Mouse (Mus musculus): Measurements from ENCODE around the gene Prpsap1. TPM values are rescaled to one million over a fixed set of nuclear protein-coding genes. Genes with fewer than 3 reads are reported as not detected.

Gene Prpsap1
- total RNA-seq, 2 experiments from 2014 or later, result 30.9 to 34.6 TPM

DNA sequence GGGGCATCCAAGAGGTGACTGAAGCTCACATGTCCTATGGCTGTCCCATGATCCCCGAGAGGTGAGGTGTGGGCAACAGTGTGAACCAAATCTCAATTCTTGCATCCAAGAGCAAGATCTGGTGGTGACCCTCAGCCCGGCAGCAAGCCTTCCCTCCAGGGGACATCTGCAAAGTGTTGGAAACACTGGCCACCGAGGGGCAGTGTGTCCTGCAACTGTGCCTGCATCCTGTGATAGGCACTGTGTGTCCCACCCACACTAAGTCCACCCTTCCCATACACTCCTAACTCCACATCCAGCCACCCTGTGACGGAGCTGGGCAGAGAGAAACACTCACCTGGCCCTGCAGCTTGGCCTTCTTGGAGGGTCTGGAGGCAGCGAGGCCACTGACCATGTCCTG lies 46.2 kb downstream of the Prpsap1 start:
- DNase-seq, result no peak
- intact Hi-C loops (cut with DNase I), result loop anchor here (5.0 kb wide), 2 partner anchors 61 to 221 kb away; no protein-coding TSS in a partner anchor

DNA sequence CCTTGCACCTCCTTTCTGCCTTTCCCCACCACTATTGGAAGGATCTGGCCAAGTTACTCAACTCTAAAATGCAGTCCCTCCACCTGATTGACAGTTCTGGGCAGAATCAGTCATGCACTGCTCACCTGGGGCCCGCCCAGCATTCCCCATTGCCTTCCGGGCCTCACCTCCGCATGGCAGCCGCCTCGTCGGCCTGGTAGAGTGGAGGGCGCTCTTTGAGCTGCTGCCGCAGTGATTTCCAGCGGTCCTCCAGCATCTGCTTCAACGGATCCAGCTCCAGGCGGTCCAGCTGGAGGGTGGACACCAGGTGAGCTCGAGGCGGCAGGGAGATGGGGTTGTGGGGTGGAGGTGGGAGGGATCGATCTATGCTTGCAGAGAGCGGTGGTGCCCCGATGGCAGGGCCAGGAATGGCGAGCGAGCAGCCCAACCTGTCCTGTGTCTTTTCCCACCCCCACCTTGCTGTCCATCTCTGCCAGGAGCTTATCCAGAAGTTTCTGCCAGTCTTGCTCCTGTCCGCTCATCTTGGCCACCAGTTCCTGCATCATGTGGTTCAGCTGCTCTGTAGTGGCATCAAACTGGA lies 47.6 kb downstream of the Prpsap1 start:
- DNase-seq, result no peak
- intact Hi-C loops (cut with DNase I), result loop anchor here (1.0 to 5.0 kb wide), 3 partner anchors 59 to 219 kb away; no protein-coding TSS in a partner anchor

DNA sequence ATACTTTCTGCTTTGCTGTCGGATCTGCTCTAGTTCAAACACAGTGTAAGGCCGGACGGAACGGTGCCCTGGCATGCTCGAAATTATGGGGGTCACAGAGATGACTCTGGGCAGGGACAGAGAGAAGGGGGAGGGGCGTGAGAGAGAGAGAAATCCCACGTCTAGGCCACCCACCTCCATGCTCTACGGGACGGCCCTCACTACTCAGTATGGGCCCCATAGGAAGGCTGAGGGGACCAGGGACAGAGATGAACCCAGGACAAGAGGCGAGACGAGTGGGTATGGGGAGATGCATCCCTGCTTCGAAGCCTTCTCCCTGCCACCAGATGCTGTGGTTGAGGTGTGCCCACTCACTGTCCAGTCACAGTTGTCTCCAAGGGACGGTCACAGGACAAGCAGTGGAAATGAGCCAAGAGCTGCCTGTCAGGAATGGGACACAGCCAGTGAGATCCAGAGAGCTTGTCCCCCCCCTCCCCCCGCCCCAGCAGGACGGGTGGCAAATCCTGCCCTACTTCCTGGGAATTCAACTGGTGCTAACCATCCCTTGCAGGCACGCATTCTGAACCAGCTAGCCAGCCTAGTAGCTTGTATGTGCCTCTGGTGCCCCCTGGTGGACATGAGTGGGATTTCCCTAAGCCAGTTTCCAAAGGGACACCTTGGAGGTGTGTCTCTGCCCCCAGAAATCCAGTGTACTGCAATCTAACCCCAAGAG lies 48.2 kb downstream of the Prpsap1 start:
- DNase-seq, result peak; percentile 93 to 97
- intact Hi-C loops (cut with DNase I), result loop anchor here (1.0 to 5.0 kb wide), 3 partner anchors 58 to 218 kb away; no protein-coding TSS in a partner anchor

GRCm38 (mm10) chr11:116443935-116444334 lies 50.1 kb downstream of the Prpsap1 start:
- DNase-seq, result no peak
- intact Hi-C loops (cut with DNase I), result no loop called here

- no peak for DNase-seq
- intact Hi-C loops (cut with DNase I), result no loop called here
These were observed 50.7 kb downstream of the Prpsap1 start for GRCm38 (mm10) chr11:116443311-116443710.

DNA sequence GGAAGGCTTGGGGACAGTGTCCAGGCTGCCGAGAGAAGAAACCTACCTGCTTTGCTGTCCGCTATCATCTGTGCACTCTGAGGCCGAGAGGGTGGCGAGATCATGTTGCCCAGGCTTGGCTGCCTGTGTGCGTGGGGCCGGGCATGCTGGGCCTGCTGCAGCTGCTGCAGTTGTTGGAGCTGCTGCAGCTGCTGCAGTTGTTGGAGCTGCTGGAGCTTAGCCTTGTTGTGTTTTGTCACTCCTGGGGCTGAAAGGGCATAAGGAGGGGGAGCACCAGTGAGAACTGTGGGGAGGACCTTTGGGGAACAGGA lies 51.2 kb downstream of the Prpsap1 start:
- DNase-seq, result no peak
- intact Hi-C loops (cut with DNase I), result no loop called here

GRCm38 (mm10) chr11:116442129-116442866 lies 51.7 kb downstream of the Prpsap1 start:
- no peak for DNase-seq
- intact Hi-C loops (cut with DNase I), result no loop called here

DNA sequence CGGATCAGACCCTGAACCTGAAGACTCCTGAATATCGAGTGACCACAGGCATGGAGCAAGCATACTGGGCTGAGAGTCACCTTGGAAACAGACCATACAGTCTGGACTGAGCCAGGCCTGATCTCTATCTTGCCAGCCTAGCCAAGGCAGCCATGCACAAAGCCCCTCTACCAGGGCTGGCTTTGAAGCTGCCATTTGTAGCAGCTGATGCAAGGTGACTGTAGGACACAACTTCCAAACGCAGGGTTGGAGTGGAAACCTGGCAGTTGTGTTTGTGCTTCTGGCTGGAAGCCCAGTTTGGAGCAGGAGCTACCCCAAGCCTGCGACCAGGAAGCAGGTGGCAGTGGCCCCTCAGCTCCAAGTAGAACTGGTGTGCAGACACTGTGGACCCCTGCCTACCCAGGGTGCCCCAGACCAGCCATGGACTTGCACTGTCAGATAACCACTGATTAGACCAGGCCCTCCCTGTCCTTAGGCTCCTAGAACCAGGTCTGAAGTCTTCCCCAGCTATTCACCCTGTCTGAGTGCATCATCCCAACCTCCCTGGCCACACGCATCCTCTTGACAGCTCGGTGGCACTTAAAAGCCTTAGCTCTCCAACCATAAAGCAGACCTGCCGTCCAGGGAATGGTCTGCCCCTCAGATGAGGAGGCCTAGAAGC lies 53.5 kb downstream of the Prpsap1 start:
- peak; percentile 45 to 58 for DNase-seq
- intact Hi-C loops (cut with DNase I), result no loop called here

DNA sequence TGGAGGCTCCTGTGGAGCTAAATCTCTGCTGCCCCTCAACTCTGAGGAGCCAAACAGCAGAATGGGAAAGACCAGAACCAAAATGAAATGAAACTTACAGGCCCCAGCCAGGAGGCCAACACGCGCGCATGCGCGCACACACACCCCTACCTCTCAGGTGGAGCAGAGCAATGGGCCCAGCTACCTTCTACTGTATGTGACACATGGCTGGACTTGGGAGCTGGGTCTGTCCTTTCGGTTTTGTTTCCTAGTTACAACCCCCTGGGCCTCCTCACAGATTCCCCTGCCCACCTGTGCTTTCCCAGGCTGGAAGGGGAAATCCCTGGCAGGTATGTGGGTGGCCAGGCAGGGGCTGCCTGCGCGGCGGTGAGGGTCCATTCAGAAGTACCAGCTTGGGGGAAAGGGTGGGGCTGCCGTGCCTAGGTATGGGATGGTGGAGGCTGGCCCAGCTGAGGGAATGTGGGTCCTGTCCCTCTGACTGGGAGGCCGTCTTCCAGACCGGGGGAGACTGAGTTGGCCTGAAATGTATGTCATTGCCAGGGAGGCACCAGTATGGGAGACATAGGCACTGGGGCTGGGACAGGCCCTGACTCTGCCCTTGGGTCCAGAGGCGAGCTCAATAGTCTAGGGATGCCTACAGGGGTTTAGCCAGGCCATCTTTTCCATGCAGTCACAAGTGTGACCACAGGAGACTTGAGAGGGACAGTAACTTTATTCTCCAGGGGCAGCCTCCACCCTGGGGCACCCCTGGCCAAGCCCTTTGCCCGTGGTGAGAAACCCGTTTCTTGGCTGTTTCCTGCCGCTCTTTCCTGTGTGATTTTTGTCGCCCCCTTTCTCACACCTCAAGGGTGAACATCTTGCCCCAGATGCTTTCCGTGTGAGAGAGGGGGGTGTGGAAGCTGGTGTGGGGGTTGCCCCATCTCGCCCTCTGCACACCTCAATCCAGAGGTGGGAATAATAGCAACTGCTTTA lies 54.4 kb downstream of the Prpsap1 start:
- DNase-seq, result no peak
- intact Hi-C loops (cut with DNase I), result no loop called here

GRCm38 (mm10) chr11:116437541-116437940 lies 56.5 kb downstream of the Prpsap1 start:
- intact Hi-C loops (cut with DNase I), result no loop called here
- peak in 1 of 2 experiments; percentile 26 for DNase-seq

GRCm38 (mm10) chr11:116436725-116437331 lies 57.2 kb downstream of the Prpsap1 start:
- intact Hi-C loops (cut with DNase I), result no loop called here
- DNase-seq, result peak; percentile 52 to 65

GRCm38 (mm10) chr11:116435992-116436724 lies 57.8 kb downstream of the Prpsap1 start:
- no peak for DNase-seq
- intact Hi-C loops (cut with DNase I), result no loop called here

DNA sequence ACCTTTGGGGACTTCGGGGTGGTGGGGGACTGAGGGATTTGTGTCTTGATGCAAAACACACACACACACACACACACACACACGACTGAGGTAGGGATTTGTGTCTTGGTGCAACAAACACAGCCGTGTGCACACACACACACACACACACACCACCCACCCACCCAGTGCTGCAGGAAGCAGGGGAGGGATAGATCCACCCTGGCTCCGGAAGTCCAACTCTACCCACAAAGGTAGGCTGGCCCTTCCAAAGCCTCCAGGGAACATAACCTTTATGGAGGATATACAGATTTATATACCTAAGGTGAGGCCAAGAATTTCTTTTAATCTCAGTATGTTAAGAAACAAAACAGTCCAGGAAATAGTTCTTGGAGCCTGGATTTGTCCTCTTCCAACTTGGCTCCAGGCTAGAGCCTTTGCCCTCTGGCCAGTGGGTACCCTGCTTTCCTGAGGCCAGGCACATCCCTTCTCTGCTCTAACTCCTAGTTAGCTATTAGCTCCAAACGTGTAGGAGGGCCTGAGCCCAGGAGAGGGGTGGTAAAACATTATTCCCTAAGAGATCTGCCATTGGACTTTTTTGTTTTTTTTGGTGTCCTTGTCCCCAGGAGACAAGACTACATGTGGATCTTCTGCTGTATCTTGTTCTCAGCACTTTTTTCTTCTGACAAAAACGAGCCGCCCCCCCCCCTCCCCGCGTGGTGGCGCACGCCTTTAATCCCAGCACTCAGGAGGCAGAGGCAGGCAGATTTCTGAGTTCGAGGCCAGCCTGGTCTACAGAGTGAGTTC lies 58.8 kb downstream of the Prpsap1 start:
- no peak for DNase-seq
- intact Hi-C loops (cut with DNase I), result no loop called here

DNA sequence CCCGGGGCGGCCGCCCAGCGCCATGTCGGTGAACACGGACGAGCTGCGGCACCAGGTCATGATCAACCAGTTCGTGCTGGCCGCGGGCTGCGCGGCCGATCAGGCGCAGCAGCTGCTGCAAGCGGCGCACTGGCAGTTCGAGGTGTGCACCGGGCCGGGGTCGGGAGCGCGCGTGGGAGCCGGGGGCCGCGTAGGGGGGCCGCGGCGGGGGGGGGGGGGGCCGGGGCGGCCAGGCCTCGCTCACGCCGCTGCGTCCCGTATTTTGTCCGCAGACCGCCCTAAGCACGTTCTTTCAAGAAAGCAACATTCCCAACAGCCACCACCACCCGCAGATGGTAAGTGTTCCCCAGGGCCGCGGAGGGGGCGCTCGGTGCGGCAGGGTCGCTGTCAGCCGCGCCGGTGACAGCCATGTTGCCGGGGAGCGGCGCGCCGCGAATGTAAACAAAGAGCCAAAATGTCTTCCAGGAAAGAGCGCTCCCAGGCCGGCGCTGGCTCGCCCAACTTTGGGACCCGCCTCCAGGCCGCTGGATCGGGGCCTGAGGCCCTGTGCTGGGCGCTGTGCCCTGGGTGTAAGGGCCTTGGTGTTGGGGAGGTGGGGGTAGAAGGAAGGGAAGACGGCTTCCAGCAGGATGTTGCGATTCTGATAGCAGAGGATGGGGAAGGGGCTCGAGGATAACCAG lies 59.6 kb downstream of the Prpsap1 start:
- intact Hi-C loops (cut with DNase I), result no loop called here
- peak; percentile 81 to 84 for DNase-seq

DNA sequence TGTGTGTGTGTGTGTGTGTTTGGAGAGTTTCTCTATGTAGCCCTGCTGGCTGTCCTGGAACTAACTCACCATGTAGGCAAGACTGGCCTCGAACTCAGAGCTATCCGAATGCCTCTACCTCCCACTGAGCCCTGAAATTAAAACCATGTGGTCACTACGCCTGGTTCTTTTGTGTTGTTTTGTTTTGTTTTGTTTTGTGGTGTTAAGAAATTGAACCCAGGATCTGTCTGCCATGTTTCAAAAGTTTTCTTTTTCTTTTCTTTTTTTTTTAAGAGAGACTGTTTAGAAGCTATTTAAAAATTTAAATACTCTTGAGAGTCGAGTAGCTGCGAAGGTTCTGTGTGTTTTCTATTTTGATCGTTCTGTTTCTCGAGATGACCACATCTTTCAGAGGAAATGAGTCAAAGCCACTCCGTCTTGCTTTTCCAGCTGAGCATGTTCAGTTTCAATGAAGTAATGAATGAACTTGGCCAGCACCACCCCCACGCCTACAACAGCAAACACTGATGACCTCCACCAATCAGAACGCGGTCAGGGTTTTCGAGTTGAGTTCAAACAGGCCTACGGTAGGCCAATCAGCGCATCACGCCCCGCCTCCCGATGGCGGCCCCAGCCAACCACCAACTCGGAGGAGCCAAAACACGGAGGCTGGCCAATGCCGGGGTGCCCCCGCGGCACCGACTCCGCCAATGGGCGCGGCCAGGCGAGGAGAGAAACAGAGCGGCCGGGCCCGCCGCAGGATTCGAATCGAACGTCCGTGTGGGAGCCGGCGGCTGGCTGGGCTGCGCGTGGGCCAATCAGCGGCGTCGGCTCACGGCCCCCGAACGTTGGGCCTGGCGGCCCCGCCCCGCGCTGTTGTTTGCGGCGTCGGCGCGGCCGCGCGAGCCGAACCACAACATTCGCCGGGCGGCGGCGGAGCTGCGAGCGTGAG lies 60.4 kb downstream of the Prpsap1 start, which contains the start of gene Ubald2:
Gene Ubald2 (plus strand): TSS at position 739 of the 931 bp plus-strand sequence.
- peak; percentile 97 for DNase-seq
- intact Hi-C loops (cut with DNase I), result no loop called here

- intact Hi-C loops (cut with DNase I), result no loop called here
- DNase-seq, result no peak
These were observed 61.2 kb downstream of the Prpsap1 start for GRCm38 (mm10) chr11:116432593-116433355.
